Mouse (Mus musculus): ENCODE measurements around the gene Olfr1252. TPM values are rescaled to one million over a fixed set of nuclear protein-coding genes. Genes with fewer than 3 reads are reported as not detected.

The Olfr1252 gene
- not detected for total RNA-seq (2023)

DNA sequence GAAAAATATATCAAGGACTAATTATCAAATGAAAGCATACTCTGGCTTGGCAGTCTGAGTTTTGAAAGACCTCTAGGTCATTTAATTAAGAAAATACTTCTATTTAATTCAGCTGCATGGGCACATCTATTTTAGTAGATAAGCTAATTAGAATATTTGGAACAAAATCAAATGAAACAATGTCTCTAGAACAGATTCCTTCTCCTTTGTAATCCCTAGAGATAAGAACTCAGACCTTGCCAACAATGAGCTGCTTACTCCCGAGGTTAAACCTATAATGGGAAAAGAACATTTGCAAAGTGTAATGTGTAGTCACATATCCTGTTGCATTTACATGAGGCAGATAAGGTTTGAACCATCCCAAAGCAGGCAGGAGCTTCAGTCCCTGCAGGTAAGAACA lies at the start of gene Olfr1252:
TSS of gene Olfr1252 (minus strand) at position 101 of the 400 bp plus-strand sequence.

DNA sequence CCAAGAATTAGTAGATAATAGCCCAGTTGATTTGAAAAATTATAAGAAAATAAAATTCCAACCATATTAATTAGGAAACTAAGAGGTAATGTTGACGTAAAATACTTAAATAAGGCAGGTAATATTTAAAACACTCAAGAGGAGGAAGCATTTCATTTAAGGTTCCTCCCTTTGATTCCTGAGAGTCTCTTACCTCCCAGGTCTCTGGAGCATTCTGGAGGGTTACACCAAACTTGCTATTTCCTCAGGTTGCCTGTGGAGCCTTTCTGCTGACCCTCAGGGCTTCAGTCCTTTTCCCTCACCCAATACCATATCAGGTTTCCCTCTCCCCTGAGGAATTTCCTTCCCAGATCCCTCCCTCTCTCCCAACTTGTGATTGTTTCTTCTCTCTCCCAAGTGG lies 32.2 kb upstream of the Olfr1252 start, which contains the start of gene Olfr1253:
TSS of gene Olfr1253 (minus strand) at position 101 of the 400 bp plus-strand sequence.

DNA sequence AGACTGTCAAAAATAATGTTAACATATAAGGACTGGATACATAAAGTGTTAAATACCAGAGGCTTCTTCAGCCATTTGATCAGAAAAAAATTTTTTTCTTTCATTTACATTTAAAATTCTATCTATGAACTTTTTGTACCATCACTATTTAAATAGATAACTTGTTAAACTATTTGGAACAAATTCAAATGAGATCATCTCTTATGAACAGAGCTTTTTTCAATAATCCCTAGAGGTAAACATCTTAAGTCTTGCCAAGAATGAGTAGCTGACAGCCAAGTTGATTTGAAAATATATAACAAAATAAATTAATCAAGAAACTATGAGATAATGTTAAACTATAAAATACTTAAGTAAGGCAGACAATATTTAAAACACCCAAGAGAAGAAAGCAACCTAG lies 53.0 kb downstream of the Olfr1252 start, which contains the start of gene Olfr1251:
TSS of gene Olfr1251 (minus strand) at position 101 of the 400 bp plus-strand sequence.

Other genes starting within 250 kb of the Olfr1252 start
- not detected for gene Olfr1241, start 237.9 kb downstream of the Olfr1252 start, total RNA-seq (2023)
- gene Olfr1242, start 226.7 kb downstream of the Olfr1252 start, total RNA-seq (2023) = not detected
- not detected for gene Olfr1243, start 193.5 kb downstream of the Olfr1252 start, total RNA-seq (2023)
- gene Olfr1245, start 146.6 kb downstream of the Olfr1252 start, total RNA-seq (2023) = not detected
- gene Olfr1246, start 131.9 kb downstream of the Olfr1252 start, total RNA-seq (2023) = not detected
- under 1 TPM in 1 of 2 experiments, not detected in 1; 0.12 TPM for gene Olfr1247, start 110.9 kb downstream of the Olfr1252 start, total RNA-seq (2023)
- not detected for gene Olfr1248, start 106.8 kb downstream of the Olfr1252 start, total RNA-seq (2023)
- gene Olfr1249, start 90.0 kb downstream of the Olfr1252 start, total RNA-seq (2023) = not detected
- not detected for gene Olfr1250, start 63.5 kb downstream of the Olfr1252 start, total RNA-seq (2023)
- gene Olfr1251, start 53.1 kb downstream of the Olfr1252 start, total RNA-seq (2023) = not detected
- not detected for gene Olfr1253, start 32.1 kb upstream of the Olfr1252 start, total RNA-seq (2023)
- not detected for gene Olfr1254, start 68.6 kb upstream of the Olfr1252 start, total RNA-seq (2023)
- not detected for gene Olfr1255, start 87.0 kb upstream of the Olfr1252 start, total RNA-seq (2023)
- not detected for gene Olfr1256, start 116.5 kb upstream of the Olfr1252 start, total RNA-seq (2023)
- not detected for gene Olfr48, start 123.2 kb upstream of the Olfr1252 start, total RNA-seq (2023)
- not detected for gene Olfr1257, start 153.4 kb upstream of the Olfr1252 start, total RNA-seq (2023)
- gene Olfr1258, start 202.3 kb upstream of the Olfr1252 start, total RNA-seq (2023) = not detected
- gene Olfr1259, start 223.7 kb upstream of the Olfr1252 start, total RNA-seq (2023) = not detected
- not detected for gene Olfr1260, start 249.3 kb upstream of the Olfr1252 start, total RNA-seq (2023)

Measured in B cell, adult 67 days (primary cell).